Mouse (Mus musculus) induced T-regulatory cell, adult 2 months (primary cell): ENCODE data around the gene Aifm3.
A peak's percentile ranks its signal among the peaks of the same experiment; 100 is the strongest.

ENCODE experiments used
- DNase-seq: peaks from one replicate; pipeline ENCODE4 v3.0.0-alpha.2; 2012; ENCODE audit warnings: low read depth

Gene Aifm3

DNA sequence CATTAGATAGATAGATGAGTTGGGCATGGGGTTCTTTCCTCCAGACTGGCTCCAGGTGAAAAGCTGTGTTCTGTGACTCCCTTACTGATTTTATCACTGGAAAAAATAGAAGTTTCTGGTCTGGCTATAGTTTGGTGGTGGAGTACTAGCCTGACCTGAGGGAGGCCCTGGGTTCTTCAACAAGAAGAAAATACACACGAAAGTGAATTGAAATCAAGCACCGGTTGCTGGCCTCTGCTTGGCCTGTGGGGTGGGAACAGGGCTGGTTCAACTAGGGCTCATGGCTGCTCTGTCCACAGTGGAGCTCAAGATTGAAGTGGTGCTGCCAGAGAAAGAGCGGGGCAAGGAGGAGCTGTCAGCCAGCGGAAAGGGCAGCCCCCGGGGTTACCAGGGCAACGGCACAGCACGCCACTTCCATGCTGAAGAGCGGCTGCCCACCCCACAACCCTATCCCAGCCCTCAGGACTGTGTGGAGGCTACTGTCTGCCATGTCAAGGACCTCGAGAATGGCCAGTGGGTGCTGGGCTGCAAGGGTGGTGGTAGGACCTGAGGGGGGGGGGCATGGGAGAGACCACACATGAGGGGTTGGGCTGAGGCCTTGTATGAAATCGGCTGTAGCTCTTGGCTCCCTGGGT is 10.0 kb downstream of the Aifm3 start:
- no peak for DNase-seq

DNA sequence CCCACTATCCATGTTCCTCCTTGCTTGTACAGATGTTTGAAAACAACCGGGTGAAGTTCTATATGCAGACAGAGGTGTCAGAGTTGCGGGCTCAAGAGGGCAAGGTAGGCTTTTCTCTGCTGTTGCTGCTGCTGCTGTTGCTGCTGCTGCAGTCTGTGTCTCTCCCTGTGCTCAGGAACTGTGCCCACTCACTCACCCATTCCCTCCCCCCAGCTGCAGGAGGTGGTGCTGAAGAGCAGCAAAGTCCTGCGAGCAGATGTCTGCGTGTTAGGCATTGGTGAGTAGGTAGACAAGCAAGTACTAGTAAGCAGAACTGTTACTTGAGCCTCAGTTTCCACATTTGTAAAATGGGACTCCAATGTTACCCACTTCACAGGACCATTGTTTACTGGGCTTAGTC is 13.3 kb downstream of the Aifm3 start:
- DNase-seq = no peak

DNA sequence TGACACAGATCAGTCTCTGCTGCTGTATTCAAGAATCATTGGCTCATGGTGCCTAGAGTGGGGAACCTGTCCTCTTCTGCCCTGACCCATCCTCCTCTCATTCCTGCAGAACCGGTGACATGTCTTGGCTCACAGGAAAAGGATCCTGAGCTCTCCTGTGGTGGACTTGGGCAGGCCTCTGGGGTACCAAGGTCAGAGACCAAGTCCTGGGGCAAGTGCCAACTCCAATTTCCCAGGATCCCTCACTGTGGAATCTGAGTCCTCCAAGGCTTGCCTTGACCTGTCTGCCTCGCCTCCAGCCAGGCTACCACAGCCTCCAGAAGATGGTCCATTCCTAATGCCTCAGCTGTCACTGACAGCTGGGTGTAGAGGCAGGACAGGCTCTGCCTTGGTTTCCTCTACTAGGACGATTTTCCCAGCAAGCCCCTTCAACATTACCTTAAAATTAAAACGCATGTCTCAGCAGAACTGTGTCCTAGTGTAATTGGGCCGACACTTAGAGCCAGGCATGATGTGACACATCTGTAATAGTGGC is 17.7 kb downstream of the Aifm3 start:
- DNase-seq = no peak

DNA sequence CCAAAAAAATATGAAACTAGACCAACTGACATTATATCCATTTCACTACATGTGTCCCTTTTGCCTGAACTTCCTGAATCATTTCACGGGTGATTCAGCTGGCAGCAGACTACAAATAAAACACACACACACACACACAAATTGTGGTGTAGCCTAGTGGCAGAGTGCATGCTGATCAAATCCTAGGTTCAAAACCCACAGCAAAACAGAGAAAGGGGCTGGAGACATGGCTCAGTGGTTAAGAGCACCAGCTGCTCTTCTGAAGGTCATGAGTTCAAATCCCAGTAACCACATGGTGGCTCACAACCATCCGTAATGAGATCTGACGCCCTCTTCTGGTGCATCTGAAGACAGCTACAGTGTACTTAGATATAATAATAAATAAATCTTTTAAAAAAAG is 18.6 kb downstream of the Aifm3 start:
- DNase-seq = peak; percentile 43

DNA sequence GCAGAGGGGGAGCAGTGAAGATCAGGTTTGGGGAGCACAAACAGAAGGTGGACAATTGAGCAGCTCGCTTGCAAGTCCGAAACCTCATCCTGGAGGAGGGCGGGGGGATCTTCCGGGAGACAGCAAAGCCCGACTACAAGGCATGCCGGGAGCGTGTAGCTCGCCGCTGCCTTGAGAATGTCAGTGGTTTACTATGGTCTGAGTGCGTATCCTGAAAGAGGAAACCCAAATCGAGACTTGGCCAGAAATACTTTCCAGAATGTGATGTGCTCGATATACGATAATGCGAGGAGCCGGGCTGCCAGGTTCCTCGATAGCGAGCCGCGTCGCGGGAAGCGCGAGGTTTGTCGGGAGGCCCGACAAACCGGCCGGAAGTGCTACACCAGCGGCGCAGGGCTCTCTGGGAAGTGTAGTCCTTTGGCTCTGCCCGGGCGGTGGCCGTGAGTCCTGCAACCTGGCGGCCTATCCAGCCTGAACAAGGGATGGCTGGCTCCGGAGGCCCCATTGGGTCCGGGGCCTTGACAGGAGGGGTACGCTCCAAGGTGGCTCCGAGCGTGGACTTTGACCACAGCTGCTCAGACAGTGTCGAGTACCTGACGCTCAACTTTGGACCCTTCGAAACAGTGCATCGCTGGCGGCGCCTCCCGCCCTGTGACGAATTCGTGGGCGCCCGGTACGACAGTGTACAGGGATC is 19.3 kb downstream of the Aifm3 start, which contains the start of gene Lztr1:
TSS of gene Lztr1 (plus strand) at position 143 of the 694 bp plus-strand sequence.
- DNase-seq = peak; percentile 93

DNA sequence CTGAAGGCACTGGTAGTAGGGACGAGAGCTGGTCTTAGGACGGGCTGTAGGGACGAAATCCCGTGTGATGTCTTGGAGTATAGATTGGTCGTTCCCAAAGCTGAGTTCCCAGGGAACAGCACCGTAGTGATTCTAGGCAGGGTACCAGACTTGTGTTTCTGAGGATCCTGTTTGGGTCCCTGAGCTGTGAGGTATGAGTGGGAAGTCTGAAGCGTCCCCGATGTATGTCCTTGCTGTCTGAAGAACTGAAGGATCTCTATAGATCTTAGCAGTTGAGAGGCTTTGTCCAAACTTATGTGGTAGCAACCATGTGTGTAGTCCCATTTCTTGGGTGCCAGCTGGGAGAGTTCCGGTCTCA is 19.8 kb downstream of the Aifm3 start:
- no peak for DNase-seq

DNA sequence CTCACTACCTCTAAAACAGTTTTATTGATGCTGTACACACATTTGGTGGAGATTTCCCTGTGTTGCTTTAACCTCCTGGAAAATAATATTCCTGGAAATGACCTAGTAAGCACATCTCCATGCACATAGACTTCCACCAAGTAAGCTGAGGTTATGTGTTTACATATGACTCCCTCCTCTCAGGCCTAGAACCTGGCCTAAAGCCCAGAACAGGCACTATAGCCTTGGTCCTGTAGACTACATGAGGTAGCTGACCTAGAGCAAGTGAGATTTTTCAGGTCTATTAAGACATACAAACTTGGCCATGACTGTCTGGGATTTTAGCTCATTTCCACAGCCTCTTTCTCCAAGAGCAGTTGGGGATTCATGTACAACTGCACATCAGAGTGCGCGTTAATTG is 20.7 kb downstream of the Aifm3 start:
- no peak for DNase-seq

DNA sequence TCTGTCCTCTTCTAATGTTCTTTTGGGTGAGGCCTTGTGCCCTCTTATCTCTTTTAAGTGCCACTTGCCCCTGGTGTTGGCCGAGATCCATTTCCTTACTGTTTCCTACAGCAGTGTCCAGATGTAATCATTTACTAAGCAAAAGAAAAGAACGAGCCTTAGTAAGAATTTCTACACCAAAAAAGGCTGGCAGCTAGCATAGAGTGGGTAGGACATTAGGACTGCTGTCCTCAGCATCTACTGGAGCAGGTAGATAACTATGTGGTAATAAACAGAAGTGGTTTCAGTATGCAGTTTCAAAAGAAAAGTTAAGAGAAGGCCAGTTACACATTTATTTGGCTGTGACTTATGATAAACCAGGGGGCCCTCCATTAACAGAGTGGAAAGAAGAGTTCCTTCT is 21.3 kb downstream of the Aifm3 start:
- no peak for DNase-seq

DNA sequence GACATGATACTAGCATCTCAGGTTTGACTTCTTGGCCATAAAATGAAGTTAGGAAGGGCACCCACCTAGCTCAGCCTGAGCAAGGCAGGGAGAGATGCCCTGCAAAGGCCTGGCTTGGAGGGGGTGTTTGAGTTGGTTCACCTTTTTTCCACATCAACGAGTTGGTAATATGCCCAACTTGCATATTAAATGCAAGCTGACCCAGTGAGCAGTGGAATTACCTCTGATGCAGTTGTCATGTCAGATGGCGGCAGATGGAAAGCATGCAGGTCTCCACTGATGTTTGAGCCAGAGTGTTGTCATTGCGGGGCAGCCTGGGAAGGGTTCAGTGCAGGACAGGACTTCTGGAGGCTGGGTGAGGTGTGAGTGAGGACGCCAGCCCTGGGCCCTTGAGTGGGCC is 22.0 kb downstream of the Aifm3 start:
- DNase-seq = no peak

DNA sequence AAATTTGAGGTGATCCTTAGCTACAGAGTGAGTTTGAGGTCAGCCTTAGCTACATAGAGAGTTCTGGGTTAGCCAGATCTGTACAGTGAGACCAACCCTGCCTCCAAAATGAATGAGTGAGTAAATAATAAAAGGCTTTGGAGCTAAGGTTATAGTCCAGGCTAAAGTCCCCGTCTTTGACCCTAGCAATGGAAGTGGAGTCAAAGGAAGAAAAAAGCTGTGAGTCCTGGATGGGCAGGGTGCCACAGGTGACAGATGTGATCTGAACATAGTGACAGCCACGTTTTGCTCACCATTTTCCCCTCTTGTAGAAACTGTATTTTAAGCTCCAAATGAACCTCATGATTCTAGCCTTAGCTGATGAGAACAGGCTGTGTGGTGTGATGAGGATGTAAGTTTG is 29.5 kb downstream of the Aifm3 start:
- no peak for DNase-seq

DNA sequence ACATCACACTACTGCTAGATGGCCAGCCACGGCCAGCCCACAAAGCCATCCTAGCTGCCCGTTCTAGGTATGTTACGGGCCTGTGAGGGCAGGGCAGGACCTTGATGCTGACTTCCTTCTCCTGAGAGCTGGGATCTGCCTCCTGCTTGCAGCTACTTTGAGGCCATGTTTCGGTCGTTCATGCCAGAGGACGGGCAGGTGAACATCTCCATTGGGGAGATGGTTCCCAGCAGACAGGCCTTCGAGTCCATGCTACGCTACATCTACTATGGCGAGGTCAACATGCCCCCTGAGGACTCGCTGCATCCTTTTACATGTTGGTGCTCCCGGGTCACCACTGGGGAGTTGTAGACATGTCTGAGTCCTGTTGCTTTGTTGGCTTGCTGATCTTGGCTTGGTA is 34.7 kb downstream of the Aifm3 start:
- no peak for DNase-seq

DNA sequence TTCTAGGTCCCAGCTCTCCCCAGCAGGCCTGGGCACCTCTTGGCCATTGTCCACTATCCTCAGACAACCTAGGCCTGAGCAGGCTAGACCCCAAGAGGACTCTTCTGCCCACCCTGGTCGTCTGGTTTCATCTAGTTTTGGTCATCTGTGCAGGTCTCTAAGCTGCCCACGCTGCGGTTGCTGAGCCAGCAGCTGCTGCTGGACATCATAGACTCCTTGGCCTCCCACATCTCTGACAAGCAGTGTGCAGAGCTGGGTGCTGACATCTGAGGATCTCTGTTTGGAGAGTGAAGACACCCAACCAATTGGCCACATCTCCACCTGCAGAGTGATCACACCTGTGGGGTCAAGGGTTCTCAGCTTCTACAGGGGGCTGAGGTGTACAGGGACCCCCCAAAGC is 36.1 kb downstream of the Aifm3 start:
- DNase-seq = no peak

DNA sequence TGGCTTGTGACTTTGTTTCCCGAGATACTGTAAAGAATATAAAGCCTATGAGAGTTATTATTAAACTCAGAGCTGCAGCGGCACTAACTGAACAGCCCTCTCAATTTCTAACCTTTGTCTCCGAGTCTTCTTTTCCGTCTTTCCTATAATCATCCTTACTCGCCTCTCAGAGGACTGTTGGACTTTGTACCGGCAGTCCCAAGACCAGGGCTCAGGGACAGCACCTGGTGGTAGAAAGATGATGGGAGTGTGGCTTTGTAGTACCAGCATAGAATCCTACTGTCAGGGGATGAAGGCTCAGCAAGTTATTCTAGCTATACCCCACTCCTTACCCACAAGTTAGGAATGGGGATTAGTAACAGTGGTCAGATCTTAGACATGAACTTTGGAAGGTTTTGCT is 36.8 kb downstream of the Aifm3 start:
- DNase-seq = no peak

DNA sequence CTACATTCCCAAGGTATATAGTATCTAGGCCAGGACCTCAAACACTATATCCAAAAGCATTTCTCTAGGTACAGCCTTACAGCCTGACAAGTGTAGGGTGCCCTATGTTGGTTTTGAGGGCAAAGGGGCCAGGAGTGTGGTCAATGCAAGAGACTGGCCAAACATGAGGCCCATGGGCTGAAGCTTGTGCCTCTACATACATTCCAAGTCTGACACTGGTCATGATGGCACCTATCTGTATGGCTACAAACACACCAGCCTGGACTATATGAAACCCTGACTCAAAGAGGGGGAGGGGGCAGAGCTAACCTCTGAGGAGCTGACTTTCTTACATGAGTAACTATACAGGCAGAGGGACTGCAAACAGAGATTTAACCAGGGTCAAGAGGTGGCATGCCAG is 38.2 kb downstream of the Aifm3 start:
- no peak for DNase-seq

DNA sequence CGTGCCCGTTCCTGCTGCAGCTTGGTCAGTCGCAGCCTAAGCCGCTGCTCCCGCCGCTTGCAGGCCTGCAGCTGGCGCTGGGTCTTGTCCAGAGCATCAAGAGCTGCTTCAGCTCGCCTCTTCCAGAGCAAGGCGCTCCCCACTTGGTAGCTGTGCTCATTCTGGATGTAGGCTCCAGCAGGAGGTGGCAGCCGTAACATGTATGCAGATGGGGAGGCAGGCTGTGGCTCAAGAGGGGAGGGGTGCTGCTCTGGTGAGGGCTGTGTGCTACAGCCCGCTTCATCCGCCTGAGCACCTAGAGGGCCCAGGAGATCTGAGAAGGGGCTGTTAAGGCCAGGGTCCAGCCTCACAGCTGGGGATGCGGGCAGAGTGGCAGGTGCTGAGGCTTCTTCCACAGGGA is 38.9 kb downstream of the Aifm3 start:
- no peak for DNase-seq

DNA sequence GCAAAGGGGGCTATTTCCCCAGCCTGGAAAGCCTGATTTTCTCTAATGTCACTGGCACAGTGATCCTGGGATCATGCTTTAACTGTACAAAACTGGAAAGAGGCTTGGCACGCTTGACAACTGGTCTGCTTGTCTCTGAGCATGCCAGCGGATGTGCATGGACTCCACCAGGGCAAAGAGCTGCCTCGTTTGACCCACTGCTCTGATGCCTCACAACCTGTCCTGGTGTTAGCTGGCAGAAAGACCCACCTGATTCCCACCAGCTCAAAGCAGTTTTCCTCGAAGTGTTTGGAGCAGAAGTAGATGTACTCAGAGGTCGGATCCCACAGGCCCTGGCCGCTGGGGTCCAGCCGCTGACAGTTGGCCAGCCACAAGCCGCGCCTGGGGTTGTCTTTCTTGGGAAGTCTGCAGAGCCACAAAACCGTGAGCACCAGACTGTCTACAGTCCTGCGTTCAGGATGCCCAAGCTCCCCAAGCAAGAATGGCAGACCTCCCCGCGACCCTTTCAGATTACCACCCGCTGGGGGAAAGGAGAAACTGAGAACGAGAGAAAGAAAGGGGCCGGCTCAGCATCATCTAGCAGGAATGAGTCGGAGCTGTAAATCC is 40.7 kb downstream of the Aifm3 start:
- peak; percentile 36 for DNase-seq

DNA sequence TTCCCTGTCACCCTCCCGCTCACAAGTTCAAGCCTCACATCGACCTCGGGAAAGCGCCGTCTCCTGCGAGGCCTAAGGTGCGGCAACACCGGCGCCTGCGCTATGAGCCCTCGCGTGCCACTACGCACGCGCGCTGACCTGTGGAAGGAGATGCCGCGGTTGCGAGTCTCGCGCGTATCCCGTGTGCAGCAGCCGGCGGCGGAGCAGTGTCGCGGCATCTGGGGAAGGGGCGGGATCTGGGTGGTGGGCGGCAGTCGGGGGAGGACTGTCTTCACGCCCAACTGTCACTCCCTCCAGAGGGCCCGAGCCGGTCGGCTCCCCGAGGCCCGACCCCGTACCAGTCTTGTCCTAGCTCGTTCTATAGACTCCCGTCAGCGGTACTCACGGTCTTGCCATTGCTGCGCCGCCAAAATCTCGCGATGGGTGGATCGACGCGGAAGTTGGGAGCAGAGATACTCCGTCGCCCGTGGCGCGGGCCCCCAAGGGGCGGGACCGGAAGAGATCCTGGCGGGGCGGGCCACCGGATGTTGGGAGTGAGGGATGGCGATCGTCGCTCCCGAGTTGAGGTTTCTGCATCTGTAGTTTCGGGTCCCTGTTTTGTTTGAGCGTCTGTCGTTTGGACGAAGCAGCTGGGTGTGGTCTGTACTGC is 41.4 kb downstream of the Aifm3 start, which contains the start of gene Thap7:
TSS of gene Thap7 (minus strand) at position 497 of the 649 bp plus-strand sequence.
- peak; percentile 99 for DNase-seq

DNA sequence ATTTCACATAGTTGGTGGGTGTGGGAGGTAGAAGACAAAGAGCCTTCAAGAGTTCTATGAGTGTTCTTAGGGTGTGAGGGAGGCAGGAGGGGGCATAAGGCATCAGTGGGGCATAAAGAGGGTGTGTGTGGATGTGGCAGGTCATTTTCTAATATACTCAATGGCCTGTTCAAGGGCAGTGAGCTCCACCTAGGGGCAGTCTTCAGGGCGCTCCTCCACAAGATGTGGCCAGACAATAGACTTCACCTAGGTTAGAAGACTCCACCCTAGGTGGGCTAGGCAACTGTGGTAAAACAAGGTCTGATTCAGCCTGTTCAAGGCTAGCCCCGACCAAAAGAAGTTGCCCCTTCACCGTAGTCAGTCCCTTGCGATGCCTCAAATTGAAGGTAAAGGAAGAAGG is 42.9 kb downstream of the Aifm3 start:
- DNase-seq = peak; percentile 35

DNA sequence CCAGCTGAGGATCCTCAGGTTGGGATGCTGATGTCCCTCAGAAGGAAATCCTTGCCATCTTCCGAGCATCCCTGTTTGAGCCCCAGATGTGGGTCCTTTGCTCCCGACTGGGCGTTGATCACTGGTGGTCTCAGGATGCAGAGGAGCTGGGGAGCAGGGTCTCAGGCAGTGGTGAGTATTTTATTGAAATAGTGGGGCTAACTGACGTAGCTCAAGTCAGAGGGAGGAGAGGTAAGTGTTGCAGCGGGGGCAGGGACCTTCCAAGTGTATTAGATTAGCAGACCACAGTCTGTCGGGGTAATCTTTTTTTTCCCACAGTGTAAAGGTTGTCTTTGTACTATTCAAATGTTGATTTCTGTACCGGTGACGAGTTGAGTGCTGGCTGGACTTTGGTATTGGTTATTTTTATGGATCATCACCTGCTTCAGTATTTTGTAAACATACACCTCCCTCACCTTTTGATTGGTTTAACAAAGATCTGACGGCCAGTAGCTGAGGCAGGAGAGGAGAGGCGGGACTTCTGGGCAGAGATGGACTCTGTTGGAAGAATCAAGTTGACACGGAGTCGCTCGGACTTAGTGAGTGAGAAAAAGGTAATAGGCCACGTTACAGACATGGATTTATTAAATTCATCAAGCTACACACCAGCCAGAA is 43.4 kb downstream of the Aifm3 start:
- DNase-seq = no peak

DNA sequence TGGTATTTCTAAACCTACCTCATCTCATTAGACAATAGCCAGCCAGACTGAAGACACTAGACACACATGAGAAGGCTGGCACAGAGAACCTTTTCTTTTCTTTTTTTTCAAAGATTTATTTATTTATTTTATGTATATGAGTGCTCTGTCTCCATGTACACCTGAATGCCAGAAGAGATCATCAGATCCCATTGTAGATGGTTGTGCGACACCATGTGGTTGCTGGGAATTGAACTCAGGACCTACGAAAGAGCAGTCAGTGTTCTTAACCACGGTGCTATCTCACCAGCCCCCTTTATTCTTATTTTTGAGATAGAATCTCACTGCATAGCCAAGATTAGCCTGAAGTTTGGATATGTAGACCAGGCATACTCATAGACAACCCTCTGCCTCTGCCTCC is 47.2 kb downstream of the Aifm3 start:
- DNase-seq = no peak

DNA sequence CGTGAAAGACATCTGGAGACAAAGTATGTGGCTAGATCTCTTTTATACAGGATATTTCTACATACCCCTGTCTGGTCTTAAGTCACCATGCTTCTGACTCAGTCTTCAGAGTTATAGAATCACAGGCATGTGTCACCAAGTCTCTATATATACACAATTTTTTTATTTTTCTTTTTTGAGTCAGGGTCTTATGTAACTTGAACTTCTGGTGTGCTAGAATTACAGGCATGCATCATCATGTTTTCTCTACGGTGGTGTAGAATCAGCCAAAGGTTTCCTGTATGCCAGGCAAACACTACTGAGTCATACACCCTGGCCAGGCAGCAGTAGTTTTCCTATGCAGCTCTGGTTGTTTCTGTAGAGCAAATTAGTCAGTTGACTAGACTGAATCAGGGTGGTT is 53.2 kb downstream of the Aifm3 start:
- no peak for DNase-seq

DNA sequence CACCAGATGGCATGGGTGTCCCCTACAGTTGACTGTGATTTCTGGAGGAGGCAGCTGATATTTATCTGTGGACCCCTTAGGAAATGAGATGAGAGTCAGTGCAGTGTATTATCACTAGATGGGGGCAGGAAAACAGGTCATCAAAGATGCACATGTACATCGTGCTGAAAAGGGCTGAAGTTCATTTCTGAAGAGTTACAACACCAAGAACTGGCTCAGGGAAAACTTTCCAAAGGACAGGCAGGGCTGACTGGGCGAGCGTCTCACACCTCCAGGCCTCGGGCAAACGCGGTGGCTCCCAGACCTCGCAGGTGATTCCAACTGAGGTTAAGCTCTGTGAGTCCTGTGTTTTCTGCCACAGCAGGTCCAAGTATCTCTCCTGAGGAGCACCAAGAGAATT is 63.4 kb downstream of the Aifm3 start:
- no peak for DNase-seq
